Mouse (Mus musculus) induced T-regulatory cell, adult 2 months (primary cell): ENCODE results near the gene Wnt7a.

Experiments
- DNase-seq: peaks from one replicate; pipeline ENCODE4 v3.0.0-alpha.2; 2012; ENCODE audit warnings: low read depth

The Wnt7a gene

DNA sequence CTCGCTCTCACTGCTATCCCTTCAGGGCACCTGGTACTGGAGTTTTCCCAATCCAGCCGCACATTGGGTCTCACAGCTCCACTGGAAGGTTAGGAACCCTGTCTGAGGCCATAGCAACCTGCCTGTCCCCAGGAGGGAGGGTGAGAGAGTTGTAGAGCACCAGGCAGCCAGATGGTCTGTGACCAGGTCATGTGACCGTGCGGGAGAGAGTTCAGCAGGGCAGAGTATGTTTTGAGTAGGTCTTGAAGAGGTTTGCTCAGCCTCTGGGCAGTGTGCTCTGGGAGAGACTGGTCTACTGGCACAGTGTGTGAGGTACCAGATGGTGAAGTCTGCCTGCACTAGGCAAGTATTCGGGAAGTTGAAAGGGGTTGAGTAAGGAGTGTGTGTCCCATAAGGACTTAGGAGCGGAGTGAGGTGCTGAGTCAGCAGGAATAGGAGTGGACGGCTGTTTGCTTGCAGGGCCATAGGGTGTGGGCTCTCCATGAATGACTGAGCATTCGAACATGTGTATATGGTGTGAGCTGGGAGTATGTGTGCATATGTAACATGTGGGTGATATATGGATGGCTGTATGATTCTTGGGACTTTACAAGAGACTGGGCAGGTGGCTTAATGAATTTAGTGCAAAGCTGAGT is 71.4 kb downstream of the Wnt7a start:
- DNase-seq = no peak

GRCm38 (mm10) chr6:91335470-91335869 is 75.7 kb downstream of the Wnt7a start:
- no peak for DNase-seq

- DNase-seq = no peak
Observed at GRCm38 (mm10) chr6:91331886-91332285, 79.3 kb downstream of the Wnt7a start.

GRCm38 (mm10) chr6:91325556-91325955 is 85.6 kb downstream of the Wnt7a start:
- no peak for DNase-seq

- DNase-seq = no peak
Observed at GRCm38 (mm10) chr6:91324752-91325151, 86.4 kb downstream of the Wnt7a start.

GRCm38 (mm10) chr6:91322001-91322772 is 89.0 kb downstream of the Wnt7a start:
- DNase-seq = no peak
